Mouse (Mus musculus): Measurements from ENCODE around the gene Tango6.

- TF ChIP-seq CTCF (IDR thresholded peaks at IDR 0.05; ENCODE audit: extremely low read depth, insufficient read depth, insufficient read length, insufficient replicate concordance), result no peak
- TF ChIP-seq POLR2A (IDR thresholded peaks at IDR 0.05; ENCODE audit: low read depth, low read length), result no peak
Measured at GRCm38 (mm10) chr8:106862845-106863244, 180.0 kb downstream of the Tango6 start.
